Mouse (Mus musculus) thymus, postnatal 10 days (tissue): ENCODE measurements around the gene Krtcap2.
A peak's percentile ranks its signal among the peaks of the same experiment; 100 is the strongest.

Experiments used
- DNase-seq, 2 experiments: peaks; one replicate each; pipeline ENCODE4 v3.0.0; 2021; ENCODE audit warnings: low spot score in 2 of 2

Gene Krtcap2

DNA sequence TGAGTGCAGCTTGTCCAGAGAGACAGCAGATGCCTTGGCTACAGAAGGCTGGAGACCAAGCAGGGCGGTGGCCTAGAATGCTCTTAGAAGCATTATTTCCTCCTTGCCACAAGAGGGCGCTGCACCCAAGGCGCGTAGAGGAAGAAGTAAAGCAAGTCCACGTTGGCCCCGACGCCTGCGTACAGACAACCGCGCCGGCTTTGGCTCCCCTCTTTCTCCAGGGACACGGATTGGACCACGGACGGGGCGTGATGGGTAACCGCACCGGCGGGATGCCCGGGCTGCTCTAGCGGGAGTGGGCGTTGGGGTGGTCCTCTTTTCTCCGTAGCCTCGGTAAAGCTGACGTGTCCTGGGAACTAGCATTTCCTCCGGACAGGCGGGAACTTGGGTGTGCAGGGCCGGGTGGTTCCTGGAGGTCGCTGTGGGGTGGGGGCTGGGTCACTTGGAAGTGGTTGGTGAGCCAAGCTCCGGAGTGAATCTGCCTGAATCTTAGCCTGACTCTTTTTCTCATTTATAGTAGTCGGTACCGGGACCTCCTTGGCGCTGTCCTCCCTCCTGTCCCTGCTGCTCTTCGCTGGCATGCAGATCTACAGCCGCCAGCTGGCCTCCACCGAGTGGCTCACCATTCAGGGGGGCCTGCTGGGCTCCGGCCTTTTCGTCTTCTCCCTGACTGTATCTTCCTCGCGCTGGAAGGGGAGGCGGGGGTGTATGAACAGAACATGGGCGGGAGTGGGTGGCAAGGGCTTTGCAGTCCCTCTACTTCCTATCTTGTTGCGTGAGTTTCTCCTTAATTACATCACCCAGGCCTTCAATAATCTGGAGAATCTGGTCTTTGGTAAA is 715 bp downstream of the Krtcap2 start, which contains the start of gene Trim46:
Gene Trim46 (minus strand): TSS at position 49 of the 840 bp plus-strand sequence.
- peak; percentile 77 to 84 for DNase-seq

DNA sequence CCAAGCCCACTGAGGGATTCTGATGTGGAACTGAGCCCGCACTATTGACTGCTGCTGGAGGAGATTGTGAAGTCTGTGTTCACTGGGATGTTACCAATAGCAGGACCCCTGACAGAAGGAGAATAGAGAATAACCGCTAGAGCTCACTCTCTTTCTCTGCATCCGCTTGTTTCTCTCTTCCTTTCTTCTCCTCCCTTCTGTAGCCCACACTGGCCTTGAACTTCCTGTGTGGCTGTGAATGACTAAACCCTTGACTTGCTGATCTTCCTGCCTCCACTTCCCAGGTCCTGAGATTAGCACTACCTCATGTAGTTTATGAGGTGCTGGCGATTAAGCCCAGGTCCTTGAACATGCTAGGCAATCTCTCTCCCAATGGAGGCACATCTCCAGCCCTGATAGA is 1.7 kb downstream of the Krtcap2 start:
- DNase-seq, result no peak

DNA sequence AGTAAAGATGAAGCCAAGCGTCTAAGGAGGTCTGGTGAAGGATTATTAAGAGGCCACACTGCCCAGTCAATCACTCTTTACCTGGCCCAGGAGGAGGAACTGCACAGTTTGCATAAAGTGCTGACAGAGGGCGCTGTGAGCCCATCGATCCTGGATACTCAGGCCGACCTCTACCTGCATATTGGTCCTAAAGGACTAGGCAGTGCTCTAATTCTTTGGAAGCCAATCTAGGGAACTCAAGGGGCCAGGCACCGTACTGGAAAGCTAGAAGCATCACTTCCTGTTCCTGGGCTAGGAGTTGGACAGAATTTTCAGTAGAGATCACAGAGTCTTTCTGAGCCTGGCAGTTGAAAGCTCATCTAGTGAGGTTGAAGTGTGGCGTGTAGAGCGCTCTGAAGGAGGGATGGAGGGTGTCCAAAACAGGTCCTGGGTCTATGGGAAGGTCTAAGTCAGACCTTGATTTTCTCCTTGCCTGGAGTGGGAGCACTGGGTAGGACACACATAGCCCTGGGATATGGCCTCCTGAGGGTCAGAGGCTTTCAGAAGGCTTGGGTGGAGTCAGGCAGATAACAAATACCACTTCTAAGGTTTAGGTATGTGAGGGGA is 4.8 kb downstream of the Krtcap2 start:
- peak in 1 of 2 experiments; percentile 63 for DNase-seq

DNA sequence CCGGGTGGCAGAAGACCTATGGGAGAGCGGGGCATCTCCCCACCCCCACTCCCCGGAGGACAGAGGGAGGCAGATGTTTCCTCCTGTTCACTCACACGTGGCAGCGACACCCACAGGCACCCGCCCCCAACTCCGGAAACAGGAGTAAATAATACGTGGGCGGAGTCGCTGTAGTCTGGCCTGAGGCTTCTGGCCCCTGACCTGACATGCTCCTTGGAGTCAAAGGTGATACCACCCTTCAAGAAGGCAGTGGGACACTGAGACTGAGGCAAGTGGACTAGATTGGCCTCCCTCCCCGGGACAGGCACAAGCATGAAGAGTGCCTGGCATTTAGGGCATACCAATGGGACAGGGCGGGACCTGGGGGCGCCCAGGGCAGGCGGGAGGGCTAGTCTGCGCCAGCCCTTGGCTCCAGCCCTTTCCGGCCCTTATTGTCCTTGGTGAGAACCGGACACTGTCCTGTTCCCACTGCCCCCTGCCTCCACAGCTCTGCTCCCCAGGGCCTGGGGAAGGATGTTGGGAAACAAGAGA is 5.7 kb downstream of the Krtcap2 start:
- peak; percentile 68 to 70 for DNase-seq

DNA sequence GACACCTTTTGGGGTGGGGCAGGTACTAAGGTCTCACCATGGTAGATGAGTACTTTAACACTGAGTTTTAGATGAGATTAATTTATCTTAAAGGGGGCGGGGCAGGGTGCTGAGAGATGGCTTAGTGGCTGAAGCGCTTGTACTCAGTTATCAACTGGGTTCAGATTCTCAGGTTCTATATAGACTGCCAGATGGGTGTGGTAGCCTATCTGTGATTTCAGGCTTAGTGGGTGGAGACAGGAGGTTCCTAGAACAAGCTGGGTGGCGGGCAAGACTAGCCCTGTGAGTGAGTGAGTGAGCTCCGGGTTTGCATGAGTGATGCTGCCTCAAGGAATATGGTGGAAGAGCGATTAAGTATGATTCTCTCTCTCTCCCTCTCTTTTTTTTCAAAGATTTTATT is 9.2 kb downstream of the Krtcap2 start:
- no peak for DNase-seq

DNA sequence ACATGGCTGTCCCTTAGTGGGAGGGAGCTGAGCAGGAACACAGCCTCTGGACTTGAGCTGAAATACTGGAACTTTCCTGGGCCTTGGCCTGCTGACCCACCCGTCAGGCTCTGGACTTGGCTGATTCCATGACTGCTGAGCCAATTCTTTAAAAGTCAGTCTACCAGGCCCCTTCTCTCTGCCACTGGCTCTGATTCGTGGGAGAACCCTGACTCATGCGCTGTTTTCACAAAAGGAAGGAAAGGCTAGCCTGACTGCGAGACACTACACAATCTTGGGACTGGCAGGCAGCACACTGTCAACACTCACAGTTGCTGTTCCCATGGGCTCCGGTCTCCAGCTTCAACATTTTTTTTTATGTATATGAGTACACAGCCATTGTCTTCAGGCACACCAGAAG is 10.4 kb downstream of the Krtcap2 start:
- no peak for DNase-seq

DNA sequence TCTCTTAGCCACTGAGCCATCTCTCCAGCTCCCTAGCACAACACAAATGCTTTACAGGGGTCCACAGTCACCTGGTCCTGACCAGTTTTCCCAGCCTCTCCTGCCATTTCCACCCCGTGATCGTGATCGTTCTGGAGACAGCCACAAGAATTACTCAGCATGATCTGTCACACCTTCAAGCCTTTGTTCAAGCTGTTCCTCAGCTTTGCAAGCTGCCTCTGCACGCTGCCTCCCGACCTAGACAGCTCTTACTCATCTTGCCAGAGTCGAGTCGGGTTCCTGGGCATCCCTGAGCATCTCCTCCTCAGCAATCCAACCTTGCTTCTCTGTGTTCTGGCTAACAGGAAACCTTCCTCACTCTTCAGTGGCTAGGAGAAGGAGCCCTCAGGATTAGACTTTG is 13.3 kb downstream of the Krtcap2 start, which contains the start of gene Dpm3:
Gene Dpm3 (plus strand): TSS at position 283 of the 400 bp plus-strand sequence.
- DNase-seq, result no peak

DNA sequence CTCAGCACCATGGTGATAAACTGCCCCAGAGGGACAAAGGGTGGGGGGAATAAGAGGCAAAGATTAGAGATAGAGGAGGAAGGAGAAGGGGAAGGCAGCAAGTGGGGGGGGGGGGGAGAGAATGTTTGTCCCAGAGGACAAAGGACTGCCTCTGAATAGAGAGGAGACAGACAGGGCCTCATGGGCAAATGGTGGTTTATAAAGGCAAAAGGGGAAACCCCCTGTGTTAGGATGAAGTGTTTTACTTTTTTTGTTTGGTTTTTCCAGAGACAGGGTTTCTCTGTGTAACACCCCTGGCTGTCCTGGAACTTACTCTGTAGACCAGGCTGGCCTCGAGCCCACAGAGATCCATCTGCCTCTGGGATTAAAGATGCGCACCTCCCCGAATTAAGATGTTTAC is 14.4 kb downstream of the Krtcap2 start:
- DNase-seq, result no peak

DNA sequence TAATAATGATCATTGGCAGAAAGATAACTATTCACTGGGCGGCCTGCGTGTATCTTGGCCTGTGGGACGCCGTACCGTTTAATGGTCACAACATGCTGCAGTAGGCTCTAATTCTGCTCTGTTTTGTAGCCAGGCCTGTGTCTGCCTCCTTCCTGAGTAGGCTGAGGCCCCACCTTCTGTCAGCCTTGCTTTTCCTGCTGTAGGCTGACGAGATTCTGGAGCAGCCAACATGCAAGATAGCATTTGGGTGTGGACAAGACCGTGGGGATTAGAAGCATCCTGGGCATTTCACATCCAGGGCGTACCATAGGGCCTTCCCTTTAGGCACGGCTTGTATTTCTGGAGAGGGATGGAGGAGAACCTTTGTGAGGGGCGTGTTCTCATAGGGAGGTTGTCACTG is 16.7 kb downstream of the Krtcap2 start:
- no peak for DNase-seq

DNA sequence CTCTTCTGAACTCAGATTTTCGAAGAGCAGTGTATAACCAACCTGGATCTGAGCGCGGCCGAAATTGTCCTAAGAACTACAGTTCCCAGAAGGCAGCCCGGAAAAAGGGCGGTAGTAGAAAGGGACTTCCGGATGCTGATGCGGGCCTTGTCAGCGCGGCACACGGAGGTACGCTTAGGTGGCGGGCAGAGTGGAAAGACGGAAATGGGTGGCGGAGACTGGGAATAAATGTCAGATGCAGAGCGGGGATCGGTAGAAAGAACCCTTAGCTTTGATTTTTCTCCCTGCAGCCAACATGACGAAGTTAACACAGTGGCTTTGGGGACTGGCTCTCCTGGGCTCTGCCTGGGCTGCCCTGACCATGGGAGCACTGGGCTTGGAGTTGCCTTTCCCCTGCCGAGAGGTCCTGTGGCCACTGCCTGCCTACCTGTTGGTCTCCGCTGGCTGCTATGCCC is 20.7 kb downstream of the Krtcap2 start:
- peak; percentile 71 to 76 for DNase-seq

DNA sequence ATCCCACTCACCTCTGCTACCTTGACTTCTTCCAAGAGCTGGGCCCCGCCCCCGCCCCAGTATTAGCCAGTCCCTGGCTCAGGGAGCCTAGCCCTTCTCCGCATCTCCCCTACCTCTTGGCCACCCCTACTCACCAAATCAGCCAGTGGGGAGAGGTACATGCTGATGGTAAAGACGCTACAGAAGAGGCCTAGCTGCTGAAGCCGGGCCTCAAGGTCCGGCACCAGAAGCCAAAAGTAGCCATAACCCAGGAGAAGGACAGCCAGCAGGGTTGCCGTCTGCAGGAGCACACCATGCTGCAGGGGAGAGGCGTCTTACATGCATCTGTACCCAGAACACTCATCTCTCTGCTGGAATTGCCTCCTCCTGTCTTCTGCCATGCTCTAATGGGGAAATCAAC is 23.1 kb downstream of the Krtcap2 start:
- DNase-seq, result no peak

DNA sequence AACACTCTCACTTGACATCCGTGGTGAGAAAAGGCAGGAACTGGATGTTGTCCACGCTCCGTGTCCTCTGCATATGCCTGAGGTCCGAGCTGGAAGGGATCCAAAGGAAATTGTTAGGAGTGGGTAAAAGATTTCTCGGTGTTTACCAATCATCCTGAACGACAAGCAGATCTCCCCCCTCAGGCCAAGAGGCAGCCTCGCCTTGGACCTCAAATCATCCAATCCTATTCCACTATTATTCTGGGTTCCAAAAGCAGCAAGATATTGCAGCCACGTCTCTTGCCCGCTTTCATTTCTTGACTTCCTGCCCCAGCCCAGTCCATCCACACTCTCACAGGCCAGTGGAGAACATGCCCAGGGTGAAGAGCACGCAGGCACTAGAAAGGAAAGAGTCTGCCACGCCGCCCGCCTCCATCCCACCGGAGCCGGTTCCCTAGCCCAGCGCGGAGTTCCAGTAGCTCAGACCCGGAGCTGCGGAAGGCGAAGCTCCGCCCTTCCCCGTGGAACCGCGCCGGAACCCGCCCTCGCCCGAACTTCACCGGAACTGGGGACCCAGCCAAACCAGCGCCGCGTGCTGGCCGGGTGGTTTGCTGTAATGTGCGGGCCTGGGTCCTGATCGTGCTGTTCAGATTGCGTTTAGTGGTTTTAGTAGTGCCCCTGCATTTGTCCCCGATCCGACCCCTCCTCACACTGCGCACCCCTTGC is 24.4 kb downstream of the Krtcap2 start, which contains the start of gene Slc50a1:
Gene Slc50a1 (minus strand): TSS at position 520 of the 705 bp plus-strand sequence.
- DNase-seq, result peak; percentile 71 to 80

DNA sequence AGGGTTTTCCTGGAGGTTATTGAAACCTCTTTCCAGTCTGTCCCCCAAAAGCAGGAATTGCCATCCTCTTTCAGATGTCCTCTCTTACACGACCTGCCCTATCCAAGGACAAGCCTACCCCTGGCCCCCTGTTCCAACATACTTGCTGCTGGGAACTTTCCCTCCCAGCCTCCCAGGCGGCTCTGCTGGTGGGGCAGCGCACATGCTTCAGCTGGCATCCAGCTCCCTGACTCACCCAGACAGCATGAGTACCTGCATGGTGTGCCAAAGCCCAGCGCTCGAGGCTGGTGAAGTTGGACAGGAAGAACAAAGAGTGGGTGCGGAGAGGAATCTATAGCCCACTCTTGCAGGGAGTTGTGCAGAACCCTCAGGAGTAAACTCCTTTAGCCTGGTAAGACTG is 25.1 kb downstream of the Krtcap2 start:
- no peak for DNase-seq

DNA sequence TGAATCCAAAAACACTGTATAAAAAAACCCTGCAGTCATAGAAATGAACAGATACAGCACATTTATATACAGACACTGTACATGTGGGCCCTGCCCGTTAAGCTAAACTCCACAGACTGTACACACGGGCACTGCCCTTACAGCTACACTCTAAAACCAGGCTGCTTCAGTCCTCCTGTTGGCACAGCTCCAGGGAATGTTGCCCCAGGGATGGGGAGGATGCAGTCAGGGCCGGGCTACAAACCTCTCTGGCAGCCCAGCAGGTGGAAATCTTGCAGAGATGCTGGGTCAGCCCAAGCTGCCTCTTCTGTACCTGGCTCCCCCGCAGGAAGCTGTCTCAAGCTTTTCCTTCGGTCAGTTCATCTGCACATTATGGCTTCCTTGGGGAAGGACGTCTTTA is 26.0 kb downstream of the Krtcap2 start:
- DNase-seq, result no peak

DNA sequence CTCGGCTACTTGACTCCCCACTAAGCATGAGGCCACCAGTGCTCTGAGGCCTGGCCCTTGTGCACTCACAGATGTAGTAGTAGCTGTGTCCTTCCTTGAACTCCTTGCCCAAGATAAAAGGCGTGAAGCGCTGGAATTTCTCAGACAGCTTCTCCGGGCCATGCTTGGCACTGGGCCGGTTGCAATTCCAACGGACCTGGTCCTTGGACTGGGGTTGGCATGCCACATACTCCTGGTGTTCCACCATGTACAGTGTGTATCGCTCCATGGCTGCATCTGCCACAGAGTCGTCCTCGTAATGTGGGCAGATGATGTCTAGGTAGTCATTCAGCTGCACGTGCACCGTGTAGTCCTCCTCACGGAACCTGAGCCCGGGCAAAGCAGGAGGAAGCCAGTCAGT is 30.3 kb downstream of the Krtcap2 start:
- DNase-seq, result no peak

DNA sequence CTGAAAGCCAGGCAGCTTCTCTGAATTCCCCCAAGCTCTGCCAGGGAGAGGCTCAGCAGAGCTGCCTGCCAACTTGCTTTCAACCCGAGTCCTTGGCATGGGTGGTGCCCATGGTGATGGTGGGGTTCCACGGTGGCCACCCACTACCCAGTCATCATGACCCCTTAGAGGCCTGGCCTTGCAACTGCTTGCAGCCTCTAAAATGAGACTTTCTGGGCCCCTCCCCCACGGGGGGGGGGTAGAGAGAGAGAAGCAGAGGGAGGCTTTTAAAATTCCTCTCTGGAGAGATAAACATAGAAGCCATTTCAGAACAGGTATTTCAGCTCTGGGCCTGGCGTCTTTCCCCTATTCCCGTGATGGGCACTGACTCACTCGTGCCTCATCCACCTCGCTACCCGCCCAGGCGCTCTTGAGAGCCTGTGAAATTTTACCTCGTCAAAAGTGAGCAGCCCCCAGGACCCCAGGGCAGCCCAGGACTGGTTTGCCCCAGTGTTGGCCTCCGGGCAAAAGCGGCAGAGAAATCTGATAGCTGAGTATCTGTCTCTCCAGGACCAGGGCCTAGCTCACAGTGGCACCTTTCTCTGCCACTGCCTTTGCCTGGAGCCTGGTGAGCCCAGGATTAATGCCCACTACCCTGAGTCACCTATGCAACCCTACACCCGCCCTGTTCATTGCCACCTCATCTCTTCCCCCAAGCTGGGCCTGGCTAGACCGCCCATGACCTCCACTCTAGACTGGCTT is 31.7 kb downstream of the Krtcap2 start:
- no peak for DNase-seq

DNA sequence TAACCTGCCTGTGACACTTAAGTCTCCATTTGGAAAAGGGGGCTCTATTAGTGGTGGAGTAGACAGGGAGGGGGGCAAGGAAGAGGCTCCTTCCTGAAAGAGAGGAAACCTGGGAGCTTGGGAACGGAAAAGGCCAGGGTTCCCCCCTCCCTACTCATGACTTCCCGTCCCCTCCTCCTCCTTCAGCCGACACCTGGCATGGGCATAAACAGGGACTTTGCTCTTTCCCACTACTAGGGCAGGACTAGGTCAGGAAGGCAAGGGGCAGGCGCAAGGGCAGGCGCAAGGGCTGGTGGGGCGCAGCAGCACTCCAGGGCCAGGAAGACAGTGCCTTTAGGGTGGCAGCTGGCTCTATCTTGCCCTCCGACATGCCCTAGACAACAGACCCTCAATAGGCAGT is 32.3 kb downstream of the Krtcap2 start:
- no peak for DNase-seq

DNA sequence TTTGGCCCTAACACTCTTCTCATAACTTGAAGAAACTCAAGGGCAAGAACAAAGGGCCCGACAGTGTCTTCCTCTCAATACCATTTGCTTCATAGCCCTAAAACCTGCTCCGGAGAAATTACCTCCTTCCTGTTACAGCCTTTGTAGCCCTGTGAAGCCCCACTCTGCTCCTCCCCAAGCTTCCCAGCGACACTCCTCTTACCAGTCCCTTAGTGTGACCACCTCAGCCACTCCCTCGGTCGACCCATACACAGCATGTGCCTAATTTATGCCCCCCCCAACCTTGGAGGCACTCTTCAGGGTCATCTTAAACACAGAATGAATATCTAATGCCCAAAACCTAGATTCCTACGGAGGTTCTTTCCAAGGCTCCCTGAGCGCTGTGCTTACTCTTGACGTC is 32.9 kb downstream of the Krtcap2 start:
- no peak for DNase-seq

DNA sequence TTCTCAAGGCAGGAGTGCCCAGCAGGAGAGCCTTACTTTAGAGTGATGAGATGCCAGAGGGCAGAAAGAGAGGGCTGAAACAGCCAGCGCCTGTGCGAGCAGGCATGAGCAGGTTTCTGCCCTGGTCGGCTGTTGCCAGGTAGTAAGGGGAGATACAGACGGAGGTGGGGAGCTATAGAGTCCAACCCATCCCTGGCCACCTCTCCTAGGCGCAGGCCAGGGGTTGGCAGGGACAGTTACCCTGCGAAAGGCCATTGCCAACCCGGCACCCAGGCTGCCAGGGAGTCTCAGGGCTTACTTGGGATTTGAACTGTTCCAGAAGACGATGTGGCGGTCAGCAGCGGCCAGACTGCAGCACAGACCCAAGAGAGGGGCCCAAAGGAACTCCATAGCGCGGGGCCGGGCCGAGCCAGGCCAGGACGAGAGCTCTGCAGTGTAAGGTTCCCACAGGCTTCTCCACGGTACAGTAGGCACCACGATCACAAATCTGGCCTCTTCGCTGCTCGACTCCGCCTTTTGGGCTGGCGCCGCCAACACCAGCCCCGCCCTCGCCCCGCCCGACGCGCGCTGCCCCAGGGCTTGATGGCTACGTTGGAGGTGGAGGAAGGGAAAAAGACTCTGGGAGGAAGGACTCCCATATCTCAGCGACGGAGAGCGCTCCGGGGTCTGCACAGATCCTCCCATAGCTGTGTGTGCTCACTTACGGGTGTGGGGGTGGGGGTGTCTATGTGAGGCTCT is 33.6 kb downstream of the Krtcap2 start:
- no peak for DNase-seq

DNA sequence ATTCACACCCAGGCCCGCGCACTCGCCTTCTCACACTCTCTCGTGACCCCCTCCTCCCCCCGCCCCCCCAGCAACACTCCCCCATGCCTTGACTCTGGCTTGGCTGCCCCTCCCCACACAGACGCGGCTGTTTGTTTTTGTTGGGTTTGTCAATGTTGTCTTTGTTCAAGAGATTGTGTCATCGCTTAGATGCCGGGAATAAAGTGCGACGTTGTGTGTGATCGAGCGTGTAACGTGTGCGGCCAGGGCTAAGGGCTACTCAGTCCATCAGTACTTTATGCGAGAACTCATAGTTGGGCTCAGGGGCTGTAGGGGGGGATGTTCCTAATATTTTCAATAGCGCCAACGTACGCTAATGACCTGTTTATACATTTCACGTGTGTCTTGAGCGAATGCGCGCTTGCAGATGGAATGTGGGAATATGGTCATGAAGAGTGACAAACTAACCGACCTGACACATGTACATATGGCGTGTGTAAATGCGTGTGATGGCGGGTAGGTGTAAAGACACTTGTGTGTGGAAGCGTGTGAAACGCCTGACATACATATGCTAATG is 34.4 kb downstream of the Krtcap2 start:
- no peak for DNase-seq
